Mouse (Mus musculus) left cerebral cortex, postnatal 4 days (tissue): Measurements from ENCODE around the gene Mpped2. TPM values are rescaled to one million over a fixed set of nuclear protein-coding genes. Genes with fewer than 3 reads are reported as not detected.

ENCODE experiments used
- DNase-seq: peaks from one replicate; pipeline ENCODE4 v3.0.0-alpha.2; 2022
- intact Hi-C: fragments of 180-260 bp; cut with DNase I; formaldehyde crosslinking; loops from one replicate; pipeline ENCODE4 v1.15.1; 2025
- total RNA-seq, 2 experiments: library from RNA; stranded (reverse); gene quantifications; 2 replicates each; pipeline ENCODE4 v1.2.3; 2021

Gene Mpped2
- total RNA-seq, 2 experiments from 2014 or later = 83.3 to 84.6 TPM

GRCm38 (mm10) chr2:106846511-106846910, 153.4 kb downstream of the Mpped2 start:
- no peak for DNase-seq
- intact Hi-C loops = loop anchor here (10.0 kb wide), 1 partner anchor 152 kb away; the partner anchor contains the start of gene Mpped2

GRCm38 (mm10) chr2:106849389-106849788, 156.3 kb downstream of the Mpped2 start:
- intact Hi-C loops = loop anchor here (10.0 kb wide), 1 partner anchor 155 kb away; the partner anchor contains the start of gene Mpped2
- DNase-seq = peak; percentile 27

GRCm38 (mm10) chr2:106851515-106851914, 158.4 kb downstream of the Mpped2 start:
- intact Hi-C loops = no loop called here

GRCm38 (mm10) chr2:106854213-106854612, 161.1 kb downstream of the Mpped2 start:
- intact Hi-C loops = no loop called here
- no peak for DNase-seq

More at GRCm38 (mm10) chr2:106851515-106851914, 158.4 kb downstream of the Mpped2 start:
- no peak for DNase-seq

GRCm38 (mm10) chr2:106854758-106855157, 161.7 kb downstream of the Mpped2 start:
- intact Hi-C loops = no loop called here

GRCm38 (mm10) chr2:106855184-106855583, 162.1 kb downstream of the Mpped2 start:
- DNase-seq = no peak
- intact Hi-C loops = no loop called here

More at GRCm38 (mm10) chr2:106854758-106855157, 161.7 kb downstream of the Mpped2 start:
- DNase-seq = peak; percentile 27

- DNase-seq = peak; percentile 27
- intact Hi-C loops = no loop called here
These were observed 162.7 kb downstream of the Mpped2 start for GRCm38 (mm10) chr2:106855623-106856350.

- intact Hi-C loops = no loop called here
- DNase-seq = no peak
These were observed 163.4 kb downstream of the Mpped2 start for GRCm38 (mm10) chr2:106856361-106856961.

- intact Hi-C loops = no loop called here
- no peak for DNase-seq
These were observed 164.2 kb downstream of the Mpped2 start for GRCm38 (mm10) chr2:106857258-106857657.

- intact Hi-C loops = no loop called here
- no peak for DNase-seq
These were observed 164.6 kb downstream of the Mpped2 start for GRCm38 (mm10) chr2:106857711-106858110.

GRCm38 (mm10) chr2:106860856-106861679, 168.0 kb downstream of the Mpped2 start:
- intact Hi-C loops = no loop called here
- DNase-seq = no peak

GRCm38 (mm10) chr2:106863050-106863653, 170.1 kb downstream of the Mpped2 start:
- intact Hi-C loops = no loop called here
- no peak for DNase-seq

GRCm38 (mm10) chr2:106865148-106865786, 172.2 kb downstream of the Mpped2 start:
- intact Hi-C loops = no loop called here
- DNase-seq = no peak

GRCm38 (mm10) chr2:106866303-106866702, 173.2 kb downstream of the Mpped2 start:
- intact Hi-C loops = no loop called here
- no peak for DNase-seq

GRCm38 (mm10) chr2:106870886-106871285, 177.8 kb downstream of the Mpped2 start:
- intact Hi-C loops = no loop called here
- no peak for DNase-seq

- no peak for DNase-seq
- intact Hi-C loops = no loop called here
These were observed 180.1 kb downstream of the Mpped2 start for GRCm38 (mm10) chr2:106873166-106873565.

GRCm38 (mm10) chr2:106883390-106883789, 190.3 kb downstream of the Mpped2 start:
- intact Hi-C loops = no loop called here
- no peak for DNase-seq

- intact Hi-C loops = no loop called here
- DNase-seq = no peak
These were observed 195.1 kb downstream of the Mpped2 start for GRCm38 (mm10) chr2:106888174-106888573.

- intact Hi-C loops = no loop called here
- DNase-seq = peak; percentile 55
These were observed 196.4 kb downstream of the Mpped2 start for GRCm38 (mm10) chr2:106889297-106890000.

GRCm38 (mm10) chr2:106893376-106893775, 200.3 kb downstream of the Mpped2 start:
- intact Hi-C loops = no loop called here
- no peak for DNase-seq
